Mouse (Mus musculus) brain, embryonic 14.5 days (tissue): ENCODE data around the gene Med7. TPM values are rescaled to one million over a fixed set of nuclear protein-coding genes. Genes with fewer than 3 reads are reported as not detected.

Experiments
- DNase-seq: peaks from one replicate; pipeline ENCODE4 v3.0.0-alpha.2; 2011; ENCODE audit warnings: low read depth
- CTCF ChIP-seq: fragments of 200-500 bp; IDR thresholded peaks from 2 replicates; pipeline ENCODE4 v1.5.1; 2012; ENCODE audit warnings: inconsistent platforms, mild to moderate bottlenecking, moderate library complexity, borderline replicate concordance; ENCODE audit not compliant: insufficient read depth, insufficient read length; ENCODE audit errors: extremely low read depth
- POLR2A ChIP-seq: fragments of 200-500 bp; IDR thresholded peaks from 2 replicates; pipeline ENCODE4 v1.6.1; 2012; ENCODE audit warnings: mild to moderate bottlenecking, inconsistent platforms, borderline replicate concordance; ENCODE audit not compliant: poor library complexity, insufficient read depth, insufficient read length, severe bottlenecking; ENCODE audit errors: extremely low read depth
- polyA plus RNA-seq: library from polyadenylated mRNA; depleted of rRNA; stranded (reverse); fragments of >200 nt; gene quantifications from 2 replicates; pipeline ENCODE4 v1.2.3, GENCODE M21; 2012; rRNA removed

The Med7 gene
- polyA plus RNA-seq = 37.1 and 45.2 TPM in 2 replicates

DNA sequence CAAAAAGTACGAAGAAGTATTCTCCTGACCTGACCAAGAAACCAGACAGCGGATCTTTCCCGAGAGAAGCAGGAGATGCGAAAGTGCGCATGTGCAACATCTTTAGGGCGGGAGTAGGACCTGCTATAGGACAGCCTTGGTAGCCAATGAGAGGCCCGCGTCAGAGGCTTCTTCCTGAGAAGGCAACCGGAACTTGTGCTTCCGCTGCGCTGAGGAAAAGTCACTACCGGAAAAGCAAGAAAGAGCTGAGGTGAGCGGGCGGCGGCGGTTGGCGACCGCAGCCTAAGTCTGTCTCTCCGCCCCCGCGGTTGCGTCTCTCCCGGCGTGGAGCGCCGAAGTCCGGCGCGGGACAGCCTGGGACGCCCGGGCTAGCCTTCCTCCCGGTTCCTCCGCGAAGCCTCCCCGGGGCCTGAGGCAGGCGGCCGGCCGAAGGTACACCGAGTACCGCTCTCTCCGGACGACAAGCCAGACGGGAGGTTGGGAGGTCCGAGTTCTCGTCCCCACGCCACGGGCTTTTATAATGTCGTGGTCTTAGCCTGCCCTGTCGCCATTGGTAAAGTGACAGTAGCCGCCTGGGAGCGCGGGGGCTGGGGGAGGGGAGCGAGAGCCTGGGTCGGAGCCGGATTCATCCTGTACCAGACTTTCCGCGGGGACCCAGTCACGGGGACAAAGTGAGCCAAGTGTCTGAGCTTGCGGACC is at the start of gene Med7:
Gene Med7 (plus strand): TSS at position 166 of the 699 bp plus-strand sequence.
- TF ChIP-seq CTCF (no peak), POLR2A (peak; percentile 52; the same call in 1 of the 2 replicates)
- peak; percentile 99 for DNase-seq

- DNase-seq = no peak
- TF ChIP-seq CTCF (no peak), POLR2A (no peak)
Measured at GRCm38 (mm10) chr11:46387061-46387460, 49.7 kb upstream of the Med7 start.

- DNase-seq = no peak
- TF ChIP-seq POLR2A = no peak
- no peak for TF ChIP-seq CTCF
Measured at GRCm38 (mm10) chr11:46388438-46388837, 48.3 kb upstream of the Med7 start.

GRCm38 (mm10) chr11:46389336-46390117 is 47.2 kb upstream of the Med7 start, which contains the start of gene Itk:
Gene Itk, minus strand, starts transcription at chr11:46389515.
- DNase-seq = no peak
- no peak for TF ChIP-seq CTCF
- TF ChIP-seq POLR2A = no peak

- DNase-seq = no peak
- TF ChIP-seq CTCF (no peak), POLR2A (no peak)
Measured at GRCm38 (mm10) chr11:46390621-46391020, 46.1 kb upstream of the Med7 start.

GRCm38 (mm10) chr11:46392890-46393289 is 43.8 kb upstream of the Med7 start:
- TF ChIP-seq CTCF (no peak), POLR2A (no peak)
- DNase-seq = no peak

DNA sequence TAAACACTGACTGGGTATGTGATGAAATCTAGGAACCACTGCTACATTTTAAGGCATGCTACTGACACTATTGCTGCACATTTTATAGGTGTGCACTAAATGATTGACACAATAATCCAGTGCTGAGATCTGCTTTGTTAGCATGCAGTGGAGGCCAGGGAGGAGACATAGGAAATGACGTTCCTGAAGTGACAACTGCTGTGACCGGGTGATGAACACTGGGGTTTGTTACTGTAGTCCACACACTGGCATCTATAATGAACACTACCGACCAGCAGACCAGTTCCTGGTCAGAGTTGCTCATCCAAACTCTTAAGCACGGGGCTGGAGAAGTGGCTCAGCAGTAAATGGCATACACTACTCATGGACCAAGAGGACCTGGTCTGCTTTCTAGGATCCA is 43.3 kb upstream of the Med7 start:
- no peak for TF ChIP-seq CTCF
- no peak for TF ChIP-seq POLR2A

DNA sequence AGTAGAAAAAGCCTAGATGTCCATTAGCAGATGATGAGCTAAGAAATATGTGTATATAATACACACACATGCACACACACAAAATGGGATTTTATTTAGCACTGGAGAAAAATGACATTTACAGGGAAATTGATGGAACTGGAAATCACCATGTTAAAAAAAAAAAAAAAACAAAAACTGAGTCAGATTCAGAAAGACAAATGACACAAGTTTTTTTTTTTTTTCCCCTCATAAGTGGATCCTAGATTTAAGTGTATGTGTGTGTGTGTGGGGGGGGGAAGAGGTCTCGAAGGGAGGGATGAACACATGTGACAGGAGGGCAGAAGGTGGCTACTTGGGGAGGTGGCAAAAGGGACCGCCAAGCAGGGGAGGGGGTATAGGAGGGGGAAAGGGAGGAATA is 41.6 kb upstream of the Med7 start:
- DNase-seq = no peak
- TF ChIP-seq POLR2A = no peak
- no peak for TF ChIP-seq CTCF

More for the DNA sequence above, 43.3 kb upstream of the Med7 start:
- no peak for DNase-seq

- DNase-seq = no peak
- TF ChIP-seq POLR2A = no peak
- TF ChIP-seq CTCF = no peak
Measured at GRCm38 (mm10) chr11:46395698-46396097, 41.0 kb upstream of the Med7 start.

DNA sequence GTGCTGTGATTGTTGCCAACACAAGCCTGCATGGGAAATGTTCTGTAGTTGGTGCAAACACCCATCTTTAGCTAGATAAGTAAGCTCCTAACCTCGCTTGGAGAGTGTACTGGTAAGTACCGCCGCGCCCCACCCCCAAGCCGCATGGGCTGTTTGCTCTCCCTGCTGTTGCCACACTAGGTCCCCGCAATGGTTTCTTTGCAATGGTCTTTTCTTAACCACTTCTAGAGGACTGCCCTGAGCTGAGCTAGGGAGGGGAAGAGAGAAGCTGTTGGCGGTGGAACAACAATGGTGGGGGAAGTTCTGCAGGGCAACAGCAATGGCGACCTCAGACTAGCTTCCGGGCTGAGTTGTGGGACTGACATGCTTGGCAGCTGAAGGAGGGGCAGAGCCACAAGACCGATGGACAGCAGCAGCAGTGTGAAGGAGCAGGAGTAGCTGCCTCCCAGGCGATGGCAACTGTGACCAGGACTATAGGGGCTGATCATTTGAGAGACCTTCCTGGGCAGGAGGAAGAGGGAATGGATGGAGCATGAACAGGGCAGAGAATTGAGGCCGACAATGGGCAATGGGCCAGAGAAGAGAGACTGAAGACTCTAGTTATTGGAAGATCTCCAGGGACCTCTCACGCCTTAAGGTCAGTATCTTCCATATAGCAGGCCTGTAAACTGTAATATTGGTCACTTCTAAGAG is 40.4 kb upstream of the Med7 start, which contains the start of gene Fam71b:
Gene Fam71b (plus strand): TSS at position 393 of the 693 bp plus-strand sequence.
- TF ChIP-seq POLR2A (no peak), CTCF (no peak)
- no peak for DNase-seq

DNA sequence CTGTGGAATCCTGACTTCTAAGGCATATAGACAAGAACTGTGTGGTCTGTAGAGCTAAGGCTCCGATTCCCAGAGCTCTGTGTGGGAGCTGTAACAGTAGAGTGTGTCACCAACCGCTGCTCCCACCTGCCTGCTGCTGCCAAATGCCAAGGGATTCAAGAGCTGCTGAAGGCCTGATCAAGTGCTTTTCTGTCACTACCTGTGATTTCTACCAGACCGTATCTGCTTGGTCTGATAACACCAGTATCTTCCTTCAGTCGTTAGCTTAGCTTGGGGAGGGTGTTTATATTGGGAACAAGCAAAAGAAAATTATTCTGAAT is 39.9 kb upstream of the Med7 start:
- no peak for DNase-seq
- TF ChIP-seq CTCF (no peak), POLR2A (no peak)
